Mouse (Mus musculus) left cerebral cortex, adult 2 months (tissue): ENCODE measurements around the gene Zfpm1. TPM values are rescaled to one million over a fixed set of nuclear protein-coding genes. Genes with fewer than 3 reads are reported as not detected.

Source experiments
- DNase-seq, 2 experiments: peaks; one replicate each; pipeline ENCODE4 v3.0.0; 2021 to 2022; ENCODE audit warnings: low spot score in 2 of 2, mixed read lengths in 1 of 2; ENCODE audit errors: extremely low spot score in 1 of 2
- H3K27ac ChIP-seq: fragments of 200-600 bp; 2 replicates; pipeline ENCODE4 v1.8.1; 2022
- H3K4me3 ChIP-seq: fragments of 200-600 bp; 2 replicates; pipeline ENCODE4 v1.8.1; 2022
- CTCF ChIP-seq: fragments of 200-600 bp; IDR thresholded peaks from 2 replicates; pipeline ENCODE4 v1.8.1; 2022; ENCODE audit warnings: antibody characterized with exemption, mild to moderate bottlenecking, moderate library complexity
- intact Hi-C: fragments of 180-260 bp; cut with DNase I; formaldehyde crosslinking; loops from one replicate; pipeline ENCODE4 v1.15.1; 2025
- total RNA-seq, 2 experiments: library from RNA; stranded (reverse); gene quantifications; 2 replicates each; pipeline ENCODE4 v1.2.3; 2021

The Zfpm1 gene
- total RNA-seq, 2 experiments from 2014 or later, result 39.5 to 42.1 TPM

- peak; percentile 98 for TF ChIP-seq CTCF
Measured at GRCm38 (mm10) chr8:122332753-122333506, 51.0 kb downstream of the Zfpm1 start.

GRCm38 (mm10) chr8:122333531-122333930 is 51.6 kb downstream of the Zfpm1 start:
- DNase-seq, result no peak
- H3K27ac ChIP-seq, result no peak overlapping the region
- TF ChIP-seq CTCF, result no peak
- no peak overlapping the region for H3K4me3 ChIP-seq
- intact Hi-C loops, result loop anchor here (1.0 to 5.0 kb wide), 2 partner anchors 60 to 356 kb away; no protein-coding TSS in a partner anchor

More at GRCm38 (mm10) chr8:122332753-122333506, 51.0 kb downstream of the Zfpm1 start:
- peak; percentile 79 to 86 for DNase-seq
- Histone ChIP-seq H3K4me3 (no peak overlapping the region), H3K27ac (no peak overlapping the region)
- intact Hi-C loops, result loop anchor here (1.0 to 5.0 kb wide), 2 partner anchors 60 to 356 kb away; no protein-coding TSS in a partner anchor

GRCm38 (mm10) chr8:122334791-122335490 is 53.0 kb downstream of the Zfpm1 start:
- no peak for DNase-seq
- H3K4me3 ChIP-seq, result no peak overlapping the region
- no peak overlapping the region for H3K27ac ChIP-seq
- intact Hi-C loops, result loop anchor here (5.0 kb wide), 1 partner anchor 358 kb away; no protein-coding TSS in a partner anchor
- TF ChIP-seq CTCF, result no peak

GRCm38 (mm10) chr8:122335638-122336250 is 53.8 kb downstream of the Zfpm1 start:
- Histone ChIP-seq H3K4me3 (peak overlapping the region; percentile 54), H3K27ac (peak overlapping the region; percentile 64)
- intact Hi-C loops, result no loop called here
- DNase-seq, result peak in 1 of 2 experiments; percentile 34
- TF ChIP-seq CTCF, result no peak

- DNase-seq, result peak; percentile 66 to 69
- intact Hi-C loops, result no loop called here
- Histone ChIP-seq H3K4me3 (peak overlapping the region; percentile 54), H3K27ac (peak overlapping the region; percentile 64)
- no peak for TF ChIP-seq CTCF
Measured at GRCm38 (mm10) chr8:122336251-122336910, 54.4 kb downstream of the Zfpm1 start.

- intact Hi-C loops, result loop anchor here (1.0 kb wide), 1 partner anchor 30 kb away; no protein-coding TSS in a partner anchor
- Histone ChIP-seq H3K4me3 (no peak overlapping the region), H3K27ac (peak overlapping the region; percentile 13; the same call in 1 of the 2 replicates)
- no peak for DNase-seq
- peak; percentile 38 for TF ChIP-seq CTCF
Measured at GRCm38 (mm10) chr8:122338852-122339251, 56.9 kb downstream of the Zfpm1 start.

- H3K4me3 ChIP-seq, result no peak overlapping the region
- DNase-seq, result no peak
- intact Hi-C loops, result no loop called here
- H3K27ac ChIP-seq, result no peak overlapping the region
- no peak for TF ChIP-seq CTCF
Measured at GRCm38 (mm10) chr8:122340761-122341160, 58.8 kb downstream of the Zfpm1 start.

- no peak for DNase-seq
- intact Hi-C loops, result no loop called here
- Histone ChIP-seq H3K4me3 (no peak overlapping the region), H3K27ac (peak overlapping the region; percentile 47)
- TF ChIP-seq CTCF, result no peak
Measured at GRCm38 (mm10) chr8:122341790-122342189, 59.8 kb downstream of the Zfpm1 start.

GRCm38 (mm10) chr8:122342362-122342761 is 60.4 kb downstream of the Zfpm1 start:
- TF ChIP-seq CTCF, result no peak
- H3K27ac ChIP-seq, result peak overlapping the region; percentile 74
- H3K4me3 ChIP-seq, result no peak overlapping the region
- DNase-seq, result no peak
- intact Hi-C loops, result no loop called here

GRCm38 (mm10) chr8:122342806-122343209 is 60.9 kb downstream of the Zfpm1 start:
- peak overlapping the region; percentile 36 for H3K4me3 ChIP-seq
- no peak; the same call in 1 of the 2 replicates for TF ChIP-seq CTCF
- intact Hi-C loops, result no loop called here
- peak; percentile 54 to 59 for DNase-seq
- H3K27ac ChIP-seq, result peak overlapping the region; percentile 74

GRCm38 (mm10) chr8:122343341-122343740 is 61.4 kb downstream of the Zfpm1 start:
- TF ChIP-seq CTCF, result no peak
- no peak for DNase-seq
- H3K27ac ChIP-seq, result peak overlapping the region; percentile 74
- H3K4me3 ChIP-seq, result peak overlapping the region; percentile 36
- intact Hi-C loops, result no loop called here
